Mouse (Mus musculus): Measurements from ENCODE around the gene Git2.

GRCm38 (mm10) chr5:114809826-114810225, 34.5 kb upstream of the Git2 start:
- no peak for TF ChIP-seq ZNF384 (IDR thresholded peaks at IDR 0.05; ENCODE audit: low read depth, low read length)
- no peak for TF ChIP-seq CHD2 (IDR thresholded peaks at IDR 0.05; ENCODE audit: low read depth, low read length)

All from ES-E14 (cell line).